Mouse (Mus musculus) brain, embryonic 14.5 days (tissue): ENCODE measurements around the gene Ubxn2a. TPM values are rescaled to one million over a fixed set of nuclear protein-coding genes. Genes with fewer than 3 reads are reported as not detected.
A peak's percentile ranks its signal among the peaks of the same experiment; 100 is the strongest.

ENCODE experiments used
- DNase-seq: peaks from one replicate; pipeline ENCODE4 v3.0.0-alpha.2; 2011; ENCODE audit warnings: low read depth
- CTCF ChIP-seq: fragments of 200-500 bp; IDR thresholded peaks from 2 replicates; pipeline ENCODE4 v1.5.1; 2012; ENCODE audit warnings: inconsistent platforms, mild to moderate bottlenecking, moderate library complexity, borderline replicate concordance; ENCODE audit not compliant: insufficient read depth, insufficient read length; ENCODE audit errors: extremely low read depth
- POLR2A ChIP-seq: fragments of 200-500 bp; IDR thresholded peaks from 2 replicates; pipeline ENCODE4 v1.6.1; 2012; ENCODE audit warnings: mild to moderate bottlenecking, inconsistent platforms, borderline replicate concordance; ENCODE audit not compliant: poor library complexity, insufficient read depth, insufficient read length, severe bottlenecking; ENCODE audit errors: extremely low read depth
- polyA plus RNA-seq: library from polyadenylated mRNA; depleted of rRNA; stranded (reverse); fragments of >200 nt; gene quantifications from 2 replicates; pipeline ENCODE4 v1.2.3, GENCODE M21; 2012; rRNA removed

Gene Ubxn2a
- polyA plus RNA-seq, 1 experiment = 13.5 TPM

- DNase-seq = peak; percentile 64
- TF ChIP-seq POLR2A (no peak), CTCF (no peak)
Observed at GRCm38 (mm10) chr12:4841392-4841887, 66.1 kb downstream of the Ubxn2a start, which contains the start of gene Fkbp1b. Gene Fkbp1b, minus strand, starts transcription at chr12:4841591.

- peak; percentile 19 for DNase-seq
- TF ChIP-seq POLR2A (no peak), CTCF (no peak)
Observed at GRCm38 (mm10) chr12:4840741-4841140, 66.8 kb downstream of the Ubxn2a start.

- TF ChIP-seq POLR2A = no peak
- TF ChIP-seq CTCF = no peak
- no peak for DNase-seq
Observed at GRCm38 (mm10) chr12:4840010-4840409, 67.5 kb downstream of the Ubxn2a start.

- no peak for DNase-seq
- TF ChIP-seq CTCF = no peak
- no peak for TF ChIP-seq POLR2A
Observed at GRCm38 (mm10) chr12:4836959-4837358, 70.5 kb downstream of the Ubxn2a start.

Other genes starting within 250 kb of the Ubxn2a start
- 1.6 and 1.8 TPM in 2 replicates for gene Fam228a, start 169.3 kb downstream of the Ubxn2a start, polyA plus RNA-seq
- gene Pfn4, start 138.7 kb downstream of the Ubxn2a start, polyA plus RNA-seq = 8.2 and 8.7 TPM in 2 replicates
- gene Fam228b, start 138.4 kb downstream of the Ubxn2a start, polyA plus RNA-seq = 5.7 TPM in 2 replicates
- 161 and 173 TPM in 2 replicates for gene Sf3b6, start 90.2 kb downstream of the Ubxn2a start, polyA plus RNA-seq
- 30.0 and 31.0 TPM in 2 replicates for gene Fkbp1b, start 66.1 kb downstream of the Ubxn2a start, polyA plus RNA-seq
- 10.8 and 12.2 TPM in 2 replicates for gene Wdcp, start 64.4 kb downstream of the Ubxn2a start, polyA plus RNA-seq
- gene Mfsd2b, start 33.3 kb downstream of the Ubxn2a start, polyA plus RNA-seq = 2.7 and 4.7 TPM in 2 replicates
- gene Atad2b, start 9.6 kb upstream of the Ubxn2a start, polyA plus RNA-seq = 26.4 and 31.8 TPM in 2 replicates